Mouse (Mus musculus) frontal cortex, postnatal 14 days (tissue): ENCODE data around the gene Hsp90aa1.
"Not testable (repeated sequence)": the region's sequence is repeated elsewhere in the genome, so short reads cannot be mapped to it uniquely, and the experiment has no call there.

Experiments
- DNase-seq, 2 experiments: peaks; one replicate each; pipeline ENCODE4 v3.0.0; 2022; ENCODE audit warnings: low spot score in 2 of 2

The Hsp90aa1 gene

DNA sequence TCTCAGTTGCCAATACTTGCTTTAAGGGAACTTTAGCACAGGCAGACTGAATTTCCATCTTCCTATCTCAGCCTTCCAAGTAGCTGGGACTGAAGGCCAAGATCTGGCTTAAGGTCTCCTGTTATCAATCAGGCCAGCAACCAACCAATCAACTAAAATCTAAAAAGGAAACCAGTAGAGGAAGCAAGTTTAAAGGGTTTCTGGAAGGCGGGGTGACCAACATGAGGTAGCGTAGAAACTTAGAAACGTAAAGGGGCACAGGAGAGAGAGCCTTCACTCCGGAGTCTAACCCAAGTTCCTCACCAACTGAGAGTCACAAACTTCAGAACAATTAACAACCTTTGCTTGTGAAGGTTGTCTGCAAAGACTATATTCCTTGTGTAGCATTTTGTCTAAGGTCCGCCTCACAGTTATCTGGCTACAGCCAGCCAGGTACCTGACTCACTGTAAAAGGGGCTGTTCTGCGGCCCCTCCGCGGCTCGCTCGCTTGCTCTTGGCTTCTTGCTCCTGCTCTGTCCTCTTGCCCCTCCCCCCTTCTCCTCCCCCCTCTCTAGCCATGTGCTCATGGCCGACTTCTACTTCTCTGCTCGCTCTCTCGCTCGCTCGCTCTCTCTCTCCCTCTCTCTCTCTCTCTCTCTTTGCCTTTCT lies 3.9 kb downstream of the Hsp90aa1 start:
- DNase-seq: no peak

DNA sequence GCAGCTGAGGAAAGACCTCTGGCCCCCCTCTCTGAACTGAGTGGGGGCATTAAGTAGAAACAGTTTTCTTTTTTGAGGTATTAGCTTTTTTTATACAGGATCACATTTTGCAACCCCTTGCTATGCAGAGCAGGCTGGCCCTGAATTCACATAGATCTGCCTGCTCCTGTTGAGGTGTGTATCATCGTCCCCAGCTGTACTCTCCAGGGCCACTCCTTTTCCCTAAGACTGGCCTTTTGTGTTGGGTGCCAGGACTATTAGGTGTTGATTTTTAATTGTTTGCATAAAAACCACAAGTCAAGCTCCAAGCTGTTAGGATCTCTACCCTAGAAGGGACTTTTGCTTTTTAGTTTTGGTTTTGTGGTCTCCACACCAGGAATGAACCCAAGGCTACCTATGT lies 4.4 kb downstream of the Hsp90aa1 start:
- no peak for DNase-seq

DNA sequence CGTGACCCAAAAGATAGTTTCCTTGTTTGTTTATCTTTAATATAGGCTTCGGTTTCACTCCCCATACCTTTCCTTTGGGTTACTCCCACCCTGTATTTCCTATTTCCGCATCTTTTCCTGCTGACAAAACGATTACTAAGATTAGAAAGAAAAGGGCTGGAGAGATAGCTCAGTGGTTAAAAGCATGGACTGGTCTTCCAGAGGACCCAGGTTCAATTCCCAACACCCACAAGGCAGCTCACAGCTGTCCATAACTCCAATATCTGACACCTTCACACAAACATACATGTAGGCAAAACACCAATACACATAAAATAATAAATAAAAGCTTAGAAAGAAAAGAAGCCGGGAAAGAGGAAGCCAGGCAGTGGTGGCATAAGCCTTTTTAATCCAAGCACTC lies 5.1 kb downstream of the Hsp90aa1 start:
- no peak for DNase-seq

DNA sequence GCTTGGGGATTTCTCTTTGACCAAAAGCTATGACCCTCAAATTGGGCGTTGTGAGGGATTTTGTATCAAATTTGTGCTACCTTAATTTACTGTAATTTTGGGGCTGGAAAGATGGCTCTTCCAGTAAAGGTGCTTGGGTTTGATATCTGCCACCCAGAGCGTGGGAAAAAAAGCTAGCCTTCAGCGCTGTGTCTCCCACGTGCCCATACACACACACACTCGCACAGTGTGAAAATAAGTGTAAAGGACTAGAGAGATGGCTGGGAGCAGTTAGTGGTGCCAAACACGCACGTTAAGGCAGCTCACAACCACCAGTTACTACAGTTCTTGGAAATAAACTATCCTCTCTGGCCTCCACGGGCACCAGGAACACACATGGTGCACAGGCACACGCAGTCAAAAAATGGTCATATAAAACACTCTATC lies 5.5 kb downstream of the Hsp90aa1 start:
- DNase-seq: no peak

DNA sequence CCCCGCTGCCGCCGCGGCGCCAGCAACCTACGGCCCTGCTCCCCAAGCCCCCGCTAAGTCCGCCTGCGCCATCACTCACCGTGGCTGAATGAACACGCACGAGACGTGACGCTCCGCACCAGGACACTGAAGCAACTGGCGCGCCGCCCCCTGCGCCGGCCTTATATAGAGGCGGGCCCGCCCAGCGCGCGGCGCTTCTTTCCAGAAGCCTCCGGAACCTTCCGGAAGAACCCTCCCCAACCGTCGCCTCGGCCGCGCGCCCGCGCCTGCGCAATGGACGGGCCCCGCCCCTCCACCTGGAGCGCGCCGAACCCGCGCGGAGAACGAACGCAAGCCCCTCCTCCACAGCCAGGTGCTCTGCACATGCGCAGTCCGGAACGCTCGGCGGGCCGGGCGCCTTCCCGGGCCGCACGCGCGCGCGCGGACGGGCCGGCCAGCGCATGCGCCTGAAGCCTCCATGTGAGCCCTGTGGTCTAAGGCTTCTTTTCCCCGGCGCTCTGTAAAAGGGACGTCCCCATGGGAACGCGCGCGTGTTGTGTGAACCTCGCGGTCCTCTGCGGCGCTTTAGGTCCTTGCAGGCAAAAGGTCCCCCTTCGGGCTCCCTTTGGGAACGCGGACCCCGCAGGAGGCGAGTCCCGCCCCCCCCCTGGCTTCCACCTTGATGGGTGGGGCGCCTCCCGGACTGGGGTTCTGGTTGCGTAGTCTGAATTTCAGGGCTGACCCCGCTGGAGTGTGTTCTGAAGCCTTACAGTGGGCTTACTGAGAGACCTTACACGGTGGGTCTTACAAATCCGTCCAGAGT lies 6.2 kb downstream of the Hsp90aa1 start:
- peak; percentile 96 to 97 for DNase-seq

DNA sequence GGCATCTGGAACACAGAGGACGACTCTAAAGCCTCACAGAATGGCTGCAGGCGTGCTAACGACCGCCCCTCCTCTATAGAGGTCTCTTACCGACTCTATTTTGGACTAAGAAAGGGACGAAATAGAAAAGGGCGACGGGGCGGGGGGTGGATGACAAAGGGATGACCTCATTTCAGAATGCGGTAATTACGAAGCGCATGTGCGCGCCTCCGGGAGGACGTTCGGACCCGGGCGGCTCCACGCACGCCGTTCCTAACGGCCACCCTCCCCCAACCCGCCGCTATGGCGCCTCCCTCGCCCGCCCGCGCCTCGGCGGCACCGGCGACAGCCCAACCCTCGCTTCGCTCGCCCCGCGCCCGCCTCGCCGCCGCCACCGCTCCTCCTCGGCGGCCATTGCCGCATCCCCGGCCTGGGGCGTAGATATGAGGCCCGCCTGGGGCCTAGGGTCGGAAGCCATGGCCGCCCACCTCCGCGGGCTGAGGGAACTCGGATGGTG lies 6.8 kb downstream of the Hsp90aa1 start:
- DNase-seq: peak; percentile 38 to 57

DNA sequence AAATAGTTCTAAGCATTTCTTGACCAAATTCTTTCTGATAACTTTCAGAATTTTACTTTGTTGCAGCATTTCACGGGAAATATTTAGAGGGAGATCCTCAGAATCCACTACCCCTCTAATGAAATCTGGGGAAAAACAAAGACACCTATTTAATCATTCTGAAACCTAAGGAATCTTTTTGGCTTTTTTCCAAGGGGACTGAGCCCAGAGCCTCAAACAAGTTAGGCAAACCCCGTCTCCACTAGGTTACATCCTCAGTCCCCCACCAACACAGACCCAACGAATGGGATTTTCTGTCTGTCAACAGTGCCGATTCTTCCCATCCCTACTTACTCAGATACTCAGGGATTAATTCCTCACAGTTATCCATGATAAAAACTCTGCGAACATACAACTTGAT lies 9.2 kb downstream of the Hsp90aa1 start:
- not testable (repeated sequence) for DNase-seq

DNA sequence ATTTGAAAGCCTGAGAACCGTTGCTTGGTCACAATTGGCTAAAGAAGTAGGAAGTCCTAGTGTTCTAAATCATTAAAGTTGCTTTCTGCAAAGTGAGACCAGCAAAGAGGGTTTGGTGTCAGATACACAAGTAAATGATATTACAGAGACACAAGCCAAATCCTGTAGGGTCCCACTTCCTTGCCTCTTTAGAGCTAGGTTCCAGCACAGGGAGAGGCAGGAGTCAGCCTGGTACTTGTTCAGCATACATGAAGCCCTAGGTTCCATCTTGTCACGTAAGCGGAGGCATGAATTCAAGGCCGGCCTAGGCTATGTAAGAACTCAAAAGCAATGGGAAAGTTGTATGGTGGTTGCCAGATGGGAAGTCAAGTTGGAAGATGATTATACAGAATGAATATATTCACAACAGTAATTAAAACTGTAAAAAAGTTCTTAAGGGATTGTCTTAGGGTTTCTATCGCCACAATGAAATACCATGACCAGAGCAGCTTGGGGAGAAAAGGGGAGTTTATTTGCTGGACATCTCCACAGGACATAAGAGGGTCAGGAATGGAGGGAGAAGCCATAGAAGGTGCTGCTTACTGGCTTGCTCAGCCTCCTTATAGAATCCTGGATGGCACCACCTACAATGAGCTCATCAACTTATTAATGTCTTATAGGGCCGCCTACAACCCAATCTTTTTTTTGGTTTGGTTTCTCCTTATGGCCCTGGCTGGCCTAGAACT lies 12.4 kb downstream of the Hsp90aa1 start:
- no peak for DNase-seq

DNA sequence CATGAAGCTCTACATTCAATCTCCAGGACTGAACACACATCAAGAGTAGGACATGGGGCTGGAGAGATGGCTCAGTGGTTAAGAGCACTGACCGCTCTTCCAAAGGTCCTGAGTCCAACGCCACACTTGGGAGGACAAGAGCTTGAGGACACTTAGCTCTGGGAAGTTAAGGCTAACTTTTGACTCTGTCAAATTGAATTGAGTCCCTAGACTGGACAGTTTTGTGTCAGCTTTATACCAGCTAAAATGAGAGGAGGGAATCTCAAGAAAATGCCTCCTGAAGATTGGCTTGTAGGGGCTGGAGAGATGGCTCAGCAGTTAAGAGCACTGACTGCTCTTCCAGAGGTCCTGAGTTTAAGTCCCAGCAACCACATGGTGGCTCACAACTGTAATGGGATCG lies 13.6 kb downstream of the Hsp90aa1 start:
- not testable (repeated sequence) for DNase-seq

DNA sequence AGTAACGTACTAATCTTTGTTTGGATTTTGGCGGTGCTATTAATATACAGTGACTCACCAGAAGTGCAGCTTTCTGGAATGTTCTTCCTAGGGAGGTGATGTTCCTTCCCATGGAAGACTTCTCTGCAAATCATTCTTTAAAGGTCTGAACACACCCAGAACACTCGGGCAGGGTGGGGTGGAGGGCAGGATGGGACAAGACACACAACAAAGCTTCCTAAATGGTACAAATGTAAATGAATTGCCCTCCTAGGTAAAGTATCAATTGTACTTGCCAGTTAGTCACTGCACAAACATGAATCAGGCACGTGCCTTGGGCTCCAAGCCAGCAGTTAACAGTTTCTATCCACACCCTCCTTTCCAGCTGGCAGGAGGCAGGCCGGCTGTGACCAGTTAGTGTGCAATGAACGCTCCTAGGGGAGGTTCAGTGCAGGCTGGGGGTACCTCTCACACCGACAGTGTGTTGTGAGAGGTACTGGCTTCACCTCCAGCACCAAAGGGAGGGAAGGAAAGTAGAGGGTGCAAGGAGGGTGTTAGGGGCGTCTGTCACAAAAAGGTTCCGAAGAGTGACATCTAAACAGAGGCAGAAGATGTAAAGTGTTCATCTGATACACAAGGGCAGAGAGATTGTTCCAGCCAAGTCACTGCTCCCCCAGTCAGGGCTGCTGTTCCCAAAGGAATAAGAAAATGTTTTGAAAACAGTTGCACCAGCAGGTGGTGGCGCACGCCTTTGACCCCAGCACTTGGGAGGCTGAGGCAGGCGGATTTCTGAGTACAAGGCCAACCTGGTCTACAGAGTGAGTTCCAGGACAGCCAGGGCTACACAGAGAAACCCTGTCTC lies 14.4 kb downstream of the Hsp90aa1 start:
- peak in 1 of 2 experiments; percentile 36 for DNase-seq

DNA sequence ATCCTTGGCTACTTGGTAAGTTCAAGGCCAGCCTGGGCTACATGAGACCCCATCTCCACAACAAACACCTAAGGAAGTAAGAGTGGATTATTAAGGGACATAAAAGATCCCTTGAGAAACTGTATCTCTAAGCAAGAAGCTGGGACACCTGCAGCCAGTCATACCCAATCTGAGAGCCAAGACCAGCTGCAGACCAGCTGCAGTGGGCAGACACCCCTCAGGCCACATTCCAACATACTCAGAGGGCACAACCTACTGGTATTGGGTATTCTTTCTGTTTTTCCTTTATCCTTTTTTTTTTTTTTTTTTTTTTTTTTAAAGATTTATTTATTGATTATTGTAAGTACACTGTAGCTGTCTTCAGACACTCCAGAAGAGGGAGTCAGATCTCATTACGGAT lies 18.9 kb downstream of the Hsp90aa1 start:
- DNase-seq: no peak

DNA sequence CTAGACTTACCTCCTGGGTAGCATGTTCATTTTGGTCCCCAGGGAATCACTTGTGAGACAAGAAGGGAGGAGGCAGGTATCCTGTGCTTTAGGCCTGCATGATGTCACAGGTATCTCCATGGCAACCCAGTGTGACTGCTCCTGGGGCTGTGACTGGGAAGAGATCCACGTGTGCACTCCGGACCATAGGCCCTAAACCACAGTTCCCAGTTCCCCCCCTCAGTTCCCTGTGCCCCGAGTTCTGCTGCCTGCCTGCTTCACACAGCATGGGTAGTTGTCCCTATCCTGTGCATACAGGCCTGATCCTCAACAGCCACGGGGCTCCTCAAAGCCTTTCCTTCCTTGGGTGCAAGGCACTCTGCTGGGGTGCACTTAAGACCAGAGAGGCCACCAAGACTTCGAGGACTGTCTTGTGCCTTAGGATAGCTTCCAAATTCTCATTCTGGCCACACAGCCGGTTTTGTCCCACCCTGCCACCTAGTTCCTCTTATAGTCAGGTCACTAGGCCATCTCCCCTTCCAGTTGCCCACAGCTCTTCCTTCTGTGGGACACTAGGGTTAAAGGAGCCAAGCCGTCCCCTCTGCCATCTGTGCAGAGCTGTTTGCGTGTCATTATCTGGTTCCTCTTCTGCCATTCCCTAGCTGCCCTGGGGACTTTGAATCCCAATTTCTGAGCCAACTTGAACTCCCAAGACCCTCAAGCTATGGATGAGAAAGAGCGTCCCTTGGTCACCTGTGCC lies 19.8 kb downstream of the Hsp90aa1 start, which contains the start of gene 1700001K19Rik:
TSS of gene 1700001K19Rik (minus strand) at position 59 of the 739 bp plus-strand sequence.
- no peak for DNase-seq

DNA sequence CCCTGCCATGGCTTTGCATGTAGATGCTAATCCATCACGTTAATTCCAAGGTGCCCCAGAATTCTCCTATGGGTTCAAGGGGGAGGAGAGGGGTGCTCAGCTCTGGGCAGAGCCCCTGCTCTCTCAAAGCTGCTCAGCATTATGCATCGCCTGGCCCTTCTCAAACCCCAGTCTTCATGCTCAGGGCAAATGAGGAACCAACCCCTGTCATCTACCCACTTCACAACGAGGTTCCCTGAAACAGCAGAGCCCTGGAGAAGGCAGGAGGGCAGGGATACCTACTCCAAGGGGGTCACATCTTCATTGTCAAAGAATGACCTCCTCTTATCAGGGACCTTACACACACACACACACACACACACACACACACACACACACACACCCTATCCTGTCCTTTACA lies 20.6 kb downstream of the Hsp90aa1 start:
- DNase-seq: no peak

DNA sequence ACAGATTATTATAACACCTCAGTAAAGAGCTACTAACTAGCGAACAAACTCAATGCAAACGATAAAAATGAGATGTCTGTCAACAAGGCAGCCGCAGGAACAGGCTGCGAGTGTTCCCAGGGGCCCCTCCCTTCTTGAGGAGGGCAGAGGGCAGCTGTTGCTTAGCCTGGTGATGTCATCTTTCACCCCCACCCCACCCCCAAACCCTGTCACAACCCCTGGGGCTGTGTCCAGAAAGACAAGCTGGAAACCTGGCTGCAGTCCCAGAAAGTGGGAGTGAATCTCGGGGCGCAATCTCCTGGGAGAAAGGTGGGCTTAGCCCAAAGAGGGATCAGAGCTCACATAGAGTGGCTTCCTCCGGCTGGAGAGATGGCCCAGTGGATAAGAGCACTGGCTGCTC lies 21.3 kb downstream of the Hsp90aa1 start:
- DNase-seq: no peak

DNA sequence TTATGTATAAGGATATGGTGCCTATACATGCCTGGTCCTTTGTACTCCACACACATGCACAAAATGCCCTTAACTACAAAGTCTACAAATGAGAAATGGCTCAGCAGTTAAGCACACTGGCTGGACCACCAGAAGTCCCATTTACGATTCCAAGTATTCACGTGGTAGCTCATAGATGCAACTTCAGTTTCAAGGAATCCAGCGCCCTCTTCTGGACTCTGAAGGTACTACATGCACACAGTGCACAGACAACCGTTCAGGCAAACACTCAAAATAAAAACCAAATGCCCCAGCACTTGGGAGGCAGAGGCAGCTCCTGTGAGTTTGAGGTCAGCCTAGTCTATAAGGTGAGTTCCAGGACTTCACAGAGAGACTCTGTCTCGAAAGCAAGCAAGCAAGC lies 28.3 kb downstream of the Hsp90aa1 start:
- DNase-seq: no peak

DNA sequence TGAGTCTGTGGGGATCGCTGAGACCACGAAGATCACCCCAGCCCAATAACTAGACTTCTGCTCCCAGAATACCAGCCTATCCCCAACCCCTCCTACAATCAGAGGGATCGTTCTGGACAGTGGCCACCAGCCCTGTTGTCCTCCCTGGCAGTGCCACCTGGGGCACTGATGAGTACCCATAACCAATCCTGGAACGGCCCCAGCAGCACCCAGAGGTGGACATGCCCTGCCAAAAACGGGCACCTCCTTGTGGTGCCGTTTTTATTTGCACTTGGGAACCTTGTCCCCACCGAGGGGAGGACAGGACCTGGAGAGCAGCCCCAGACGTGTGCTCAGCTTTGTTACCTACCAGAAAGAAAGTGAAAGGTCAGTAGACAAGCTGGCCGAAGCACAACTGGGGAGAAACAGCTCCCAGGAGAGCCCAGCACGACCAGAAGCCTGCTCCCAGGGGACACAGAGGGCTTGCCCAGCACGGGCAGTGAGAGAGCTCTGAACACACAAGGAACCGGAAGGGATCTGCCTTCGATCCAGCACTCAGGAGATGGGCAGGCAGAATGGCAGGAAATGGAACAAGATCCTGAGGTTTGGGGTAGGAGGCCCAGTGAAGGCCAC lies 35.0 kb downstream of the Hsp90aa1 start:
- no peak for DNase-seq

DNA sequence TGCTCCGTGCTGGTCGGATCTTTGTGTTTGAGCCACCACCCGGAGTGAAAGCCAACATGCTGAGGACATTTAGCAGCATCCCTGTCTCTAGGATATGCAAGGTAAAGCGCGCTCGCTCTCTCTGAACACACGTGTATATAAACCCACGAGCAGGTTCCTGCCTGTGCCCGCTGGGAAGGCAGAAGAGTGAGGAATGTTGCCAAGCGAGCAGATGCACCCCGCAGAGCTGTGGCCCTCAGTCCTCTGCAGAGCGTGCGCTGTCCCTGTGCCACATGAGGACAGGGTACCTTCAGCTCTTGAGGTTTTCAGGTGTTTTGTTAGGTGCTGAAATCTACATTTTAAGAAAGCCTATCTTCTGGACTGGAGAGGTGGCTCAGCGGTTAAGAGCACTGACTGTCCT lies 40.8 kb downstream of the Hsp90aa1 start:
- DNase-seq: no peak

DNA sequence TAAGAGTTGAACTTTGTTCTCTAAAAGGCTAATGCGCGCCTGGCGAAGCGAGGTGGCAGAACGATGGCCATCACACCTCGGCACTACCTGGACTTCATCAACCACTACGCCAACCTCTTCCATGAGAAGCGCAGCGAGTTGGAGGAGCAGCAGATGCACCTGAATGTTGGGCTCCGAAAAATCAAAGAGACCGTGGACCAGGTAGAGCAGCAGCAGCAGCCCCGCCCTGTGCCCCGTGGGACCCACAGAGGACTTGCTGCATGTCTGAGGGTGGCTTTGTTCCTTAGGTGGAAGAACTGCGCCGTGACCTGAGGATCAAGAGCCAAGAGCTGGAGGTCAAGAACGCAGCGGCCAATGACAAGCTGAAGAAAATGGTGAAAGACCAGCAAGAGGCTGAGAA lies 51.1 kb downstream of the Hsp90aa1 start:
- DNase-seq: no peak

DNA sequence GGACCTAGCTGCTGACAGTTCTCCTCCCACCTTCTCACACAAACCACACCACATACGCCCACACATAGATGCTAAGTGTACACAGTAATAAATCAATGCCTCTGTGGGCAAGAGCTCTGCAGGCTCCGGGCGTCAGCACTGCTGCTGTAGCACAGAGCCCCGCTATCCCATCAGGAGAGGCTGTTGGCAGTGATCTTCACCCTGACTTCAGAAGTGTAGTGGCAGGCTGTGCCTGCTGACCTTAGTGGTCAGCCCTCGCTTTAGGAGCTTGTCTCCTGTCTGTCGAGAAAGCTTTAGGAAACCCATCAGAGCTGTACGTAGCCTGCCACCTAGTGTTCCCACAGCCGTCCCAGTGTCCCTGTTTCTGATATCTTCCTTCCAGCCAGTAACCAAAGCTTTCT lies 52.3 kb downstream of the Hsp90aa1 start:
- no peak for DNase-seq
